Mouse (Mus musculus) neural tube, embryonic 10.5 days (tissue): ENCODE data around the gene Fam13c.
"Not testable (repeated sequence)": the region's sequence is repeated elsewhere in the genome, so short reads cannot be mapped to it uniquely, and the experiment has no call there.

ENCODE experiments used
- DNase-seq: peaks from one replicate; pipeline ENCODE4 v3.0.0-alpha.2; 2017; ENCODE audit warnings: low spot score; ENCODE audit errors: extremely low spot score

Gene Fam13c

DNA sequence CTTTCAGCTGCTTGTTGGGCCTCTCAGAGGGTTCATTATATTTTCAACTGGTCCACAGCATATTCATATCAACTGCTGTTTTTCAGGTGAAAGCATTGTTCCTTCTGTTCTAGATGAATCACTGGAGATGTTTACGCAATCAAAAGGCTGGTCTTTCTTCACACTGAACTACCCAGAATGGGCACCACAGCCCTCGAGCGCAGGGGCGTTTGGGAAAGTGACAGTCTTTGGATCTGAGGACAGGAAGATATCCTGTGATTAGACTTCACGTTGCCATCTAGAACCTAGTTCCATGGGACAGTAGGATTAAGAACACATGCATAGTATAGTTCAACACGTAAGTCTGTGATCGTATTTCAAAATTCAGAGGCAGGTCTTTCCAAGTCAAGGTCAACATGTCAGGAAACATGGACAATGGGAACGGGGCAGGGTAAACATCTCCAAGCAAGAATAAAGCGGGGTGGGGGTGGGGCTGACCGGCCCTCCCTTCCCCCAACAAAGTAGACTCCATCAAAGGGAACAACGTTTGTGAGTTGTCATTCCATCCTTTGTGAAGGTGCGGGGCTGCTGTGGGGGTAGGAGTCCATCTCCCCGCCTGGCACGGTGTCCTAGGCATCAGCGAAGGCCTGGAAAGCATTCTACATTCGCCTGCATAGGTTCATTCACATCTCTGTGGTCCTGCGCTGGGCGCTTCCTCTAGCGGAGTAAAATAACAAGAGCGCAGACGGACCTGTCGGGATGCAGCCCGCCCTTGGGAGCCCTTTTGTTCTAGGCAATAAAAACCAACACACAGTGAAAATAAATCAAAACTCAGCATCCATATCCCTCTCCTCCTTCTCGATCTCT is at the start of gene Fam13c:
TSS of gene Fam13c (plus strand) at position 806 of the 846 bp plus-strand sequence.
- DNase-seq = peak; percentile 19

DNA sequence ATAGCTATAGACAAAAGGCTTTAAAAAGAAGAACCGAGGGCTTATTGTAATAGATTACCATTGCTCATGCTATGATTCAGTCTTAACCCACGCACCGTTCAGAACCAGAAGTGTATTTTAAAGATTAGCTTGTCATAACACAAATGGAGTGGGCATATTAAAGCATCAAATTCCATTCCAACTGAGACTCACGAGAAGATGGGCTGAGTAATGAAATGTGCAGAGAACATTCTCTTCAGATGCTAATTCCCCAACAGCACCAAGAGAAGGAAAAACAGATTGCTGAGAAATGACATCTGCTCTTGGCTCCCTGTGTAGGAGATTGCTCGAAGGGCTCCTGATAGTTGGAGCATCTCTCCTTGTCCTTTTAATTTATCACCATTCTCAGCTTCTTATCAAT is 44.4 kb upstream of the Fam13c start:
- no peak for DNase-seq

DNA sequence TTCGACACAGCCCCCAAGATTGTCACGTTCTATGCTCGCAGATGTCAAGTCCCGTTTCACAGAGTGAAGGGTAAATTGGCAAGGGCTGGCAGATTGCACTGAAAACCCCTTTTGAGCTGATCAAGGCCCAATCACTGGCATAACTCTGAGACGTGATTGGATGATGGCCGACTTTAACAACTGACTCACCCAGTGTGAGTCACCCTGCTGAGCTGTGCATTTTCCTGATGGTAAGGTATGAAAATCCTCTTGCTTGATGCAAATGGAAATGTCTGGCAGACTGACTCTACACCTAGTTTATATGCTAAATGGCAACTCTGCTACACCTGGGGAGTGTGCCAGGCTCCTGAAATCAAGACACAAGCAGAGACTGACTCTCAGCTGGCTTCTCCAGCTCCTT is 42.1 kb upstream of the Fam13c start:
- no peak for DNase-seq

DNA sequence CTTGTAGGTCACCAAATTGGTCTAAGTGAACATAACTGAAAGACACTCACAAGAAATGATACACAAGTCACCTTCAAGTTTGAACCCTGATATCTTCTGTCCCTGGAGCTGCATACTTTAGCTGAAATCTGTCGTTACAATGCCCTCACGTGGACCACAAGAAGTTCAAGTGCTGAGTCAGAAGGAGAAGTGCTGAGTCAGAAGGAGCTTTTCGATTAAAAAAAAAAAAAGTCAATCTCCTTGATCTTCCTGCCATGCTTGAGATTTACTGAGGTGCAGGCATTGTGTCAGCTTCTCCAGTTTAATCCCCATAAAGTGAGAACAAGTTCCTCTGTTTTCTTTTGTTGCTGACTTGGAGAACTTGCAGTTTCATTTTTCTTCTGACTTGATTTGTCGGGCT is 38.3 kb upstream of the Fam13c start:
- DNase-seq = no peak

DNA sequence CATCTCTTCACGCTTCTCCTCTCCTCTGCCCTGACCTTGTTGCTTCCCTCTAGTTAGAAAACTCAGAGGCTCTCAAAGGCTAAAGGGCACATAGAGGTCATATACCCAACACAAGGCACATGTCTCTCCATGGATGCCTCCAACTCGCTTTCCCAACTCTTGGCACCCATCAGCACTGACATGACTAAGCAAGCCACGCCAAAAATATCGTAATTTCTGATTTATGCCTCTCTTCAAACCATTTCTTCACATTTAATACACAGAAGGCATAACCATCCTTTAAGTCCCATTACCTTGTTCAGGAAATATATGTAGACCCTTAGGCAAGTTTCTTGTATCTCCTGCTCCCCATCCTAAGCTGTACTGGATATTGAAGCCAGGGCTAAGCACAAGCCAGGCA is 37.6 kb upstream of the Fam13c start:
- DNase-seq = no peak

DNA sequence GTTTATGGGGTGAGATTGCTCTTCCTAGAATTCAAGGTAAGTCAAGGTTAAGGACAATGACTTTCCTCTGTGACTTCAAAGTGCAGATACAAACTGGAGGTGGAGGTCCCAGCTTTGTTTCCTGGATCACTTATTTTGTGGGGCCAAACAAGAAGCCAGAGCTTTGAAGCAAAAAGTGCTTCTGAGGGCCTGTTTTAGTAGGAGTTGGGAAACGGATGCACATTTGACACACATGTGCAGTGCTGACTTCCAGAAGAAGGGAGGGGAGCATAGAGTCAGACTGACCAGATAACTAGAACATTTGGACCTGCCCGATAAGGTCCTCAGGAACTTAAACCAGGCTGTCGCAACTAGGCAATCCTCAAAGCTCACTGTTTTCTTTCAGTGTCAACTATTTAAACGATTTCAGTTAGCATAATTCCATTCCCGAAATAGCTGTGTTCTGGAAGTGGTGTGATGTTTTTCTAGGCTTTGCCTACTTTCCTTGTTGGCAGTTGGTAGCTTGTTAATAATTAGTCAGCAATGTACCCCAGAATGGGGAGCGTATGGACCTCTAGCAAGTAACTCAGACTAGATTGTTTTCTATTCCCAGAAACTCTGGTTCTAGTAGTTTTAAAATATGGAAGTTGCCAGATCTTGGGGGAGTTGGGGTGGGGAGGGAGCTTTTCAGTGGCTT is 22.3 kb upstream of the Fam13c start:
- no peak for DNase-seq

DNA sequence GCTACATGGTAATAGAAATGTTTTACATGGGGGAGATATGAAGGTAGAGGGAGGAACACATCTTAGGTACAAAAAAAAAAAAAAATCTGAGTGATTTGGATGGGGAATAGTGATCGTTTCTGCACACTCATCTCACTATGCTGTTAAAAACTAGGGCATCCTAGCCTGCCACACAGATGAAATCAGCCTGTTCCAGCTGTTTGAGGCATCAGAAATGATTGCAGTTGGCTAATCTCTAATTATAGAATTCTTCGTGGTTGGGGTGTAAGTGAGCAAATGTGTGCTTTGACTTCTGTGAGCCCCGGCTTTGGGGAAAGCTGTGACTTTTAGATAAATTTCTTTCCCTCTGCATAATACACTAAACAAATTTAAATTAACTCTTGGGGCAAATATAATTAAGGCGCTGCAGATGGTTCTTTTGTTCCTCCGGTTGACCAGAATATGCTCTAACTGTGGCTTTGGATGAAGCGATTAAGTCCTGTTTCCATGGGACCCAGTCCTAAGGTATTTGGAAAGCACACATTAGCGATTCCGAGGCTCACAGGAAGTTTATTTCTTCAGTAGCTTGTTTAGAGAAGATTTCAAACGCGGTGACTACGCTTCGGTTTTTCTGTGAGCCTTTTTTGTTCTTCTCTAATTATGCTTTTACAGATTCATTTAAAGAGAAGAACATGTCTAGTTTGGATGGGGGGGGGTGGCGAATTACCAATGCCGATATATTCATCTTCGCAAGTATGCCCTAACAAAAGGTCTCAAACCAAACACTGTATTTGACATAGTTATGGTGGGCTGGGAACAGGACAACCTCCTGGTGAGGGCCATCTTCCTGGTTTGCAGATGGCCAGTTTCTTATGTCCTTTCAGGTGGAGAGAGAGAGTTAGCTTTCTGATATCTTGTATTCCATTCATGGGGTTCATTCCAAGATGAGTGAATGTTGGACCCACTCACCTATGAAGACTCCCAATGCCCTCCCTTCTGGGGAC is 20.7 kb upstream of the Fam13c start:
- no peak for DNase-seq

DNA sequence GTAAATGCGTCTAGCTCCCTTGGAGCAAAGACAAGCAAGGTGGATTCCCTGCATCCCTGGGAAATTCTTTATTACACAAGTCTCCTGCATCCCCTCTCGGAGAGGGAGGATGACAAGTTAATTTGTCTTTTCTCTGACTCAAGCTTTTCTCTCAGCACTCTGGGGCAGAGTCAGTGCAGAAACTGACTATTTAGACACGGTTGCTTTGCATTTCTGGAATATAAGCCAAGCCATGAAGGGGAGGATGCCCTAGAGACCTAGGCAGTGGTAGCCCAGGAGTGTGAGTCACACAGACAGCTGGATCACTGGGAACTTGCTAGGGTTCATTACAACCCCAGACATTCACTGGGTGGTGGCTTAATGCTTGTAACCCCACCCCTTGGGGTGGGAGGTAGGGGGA is 13.9 kb upstream of the Fam13c start:
- no peak for DNase-seq

DNA sequence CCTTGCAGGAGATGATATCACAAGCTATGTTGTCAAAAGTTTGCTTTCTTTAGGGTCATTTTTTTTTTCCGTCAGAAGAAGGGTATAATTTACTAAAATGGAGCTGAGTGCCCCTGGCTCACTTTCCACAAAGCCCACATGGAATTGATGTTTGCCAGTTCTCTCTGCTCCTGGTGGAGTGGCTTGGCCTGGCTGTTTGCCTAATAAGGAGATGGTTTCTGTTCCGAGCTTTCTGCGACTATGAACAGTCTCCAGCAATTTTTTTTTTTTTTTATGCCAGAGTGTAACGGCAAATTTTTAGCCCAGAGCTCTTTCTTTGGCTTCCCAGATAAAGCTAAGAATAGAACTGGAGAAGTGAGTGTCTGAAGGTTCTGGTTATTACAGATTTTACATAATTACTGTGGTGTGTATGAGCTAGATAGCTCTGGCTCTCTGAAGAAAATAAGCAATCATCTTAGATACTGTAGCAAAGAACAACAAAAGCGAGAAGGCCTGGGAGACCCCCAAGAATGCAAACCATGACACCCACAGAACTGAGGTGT is 12.1 kb upstream of the Fam13c start:
- DNase-seq = no peak

DNA sequence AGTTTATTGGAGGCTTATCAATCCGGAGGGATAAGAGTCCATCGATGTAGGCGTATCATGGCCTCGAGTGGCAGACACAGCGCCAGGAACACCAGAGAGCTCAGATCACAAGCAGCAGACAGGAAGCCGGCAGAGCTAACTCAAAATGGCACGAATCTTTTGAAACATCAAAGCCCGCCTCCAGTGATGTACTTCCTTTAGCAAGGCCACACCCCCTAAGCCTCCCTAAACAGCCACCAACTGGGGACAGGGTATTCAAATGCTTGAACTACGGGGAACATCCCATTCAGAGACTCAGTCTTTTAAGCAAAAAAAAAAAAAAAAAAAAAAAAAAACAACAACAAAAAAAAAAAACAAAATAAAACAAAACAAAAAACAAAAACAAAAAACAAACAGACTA is 10.9 kb upstream of the Fam13c start:
- DNase-seq = no peak

DNA sequence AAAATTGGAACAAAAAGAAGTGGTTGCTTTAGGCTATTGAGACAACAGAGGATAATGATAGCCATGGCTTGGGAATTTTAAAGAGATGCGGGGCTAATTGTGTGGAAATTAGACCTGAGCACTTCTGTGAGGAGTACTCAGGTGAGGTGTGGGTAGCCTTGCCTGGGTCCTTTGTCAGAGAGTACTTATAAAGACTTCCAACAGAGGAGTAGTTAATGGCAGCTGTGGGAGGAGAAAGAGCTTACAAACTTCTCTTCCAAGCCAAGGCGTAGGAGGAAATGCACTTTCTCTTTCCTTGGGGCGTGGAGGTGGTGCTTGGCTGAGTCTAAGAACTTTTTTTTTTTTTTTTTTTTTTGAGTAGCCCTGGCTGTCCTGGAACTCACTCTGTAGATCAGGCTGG is 6.9 kb upstream of the Fam13c start:
- DNase-seq = no peak

DNA sequence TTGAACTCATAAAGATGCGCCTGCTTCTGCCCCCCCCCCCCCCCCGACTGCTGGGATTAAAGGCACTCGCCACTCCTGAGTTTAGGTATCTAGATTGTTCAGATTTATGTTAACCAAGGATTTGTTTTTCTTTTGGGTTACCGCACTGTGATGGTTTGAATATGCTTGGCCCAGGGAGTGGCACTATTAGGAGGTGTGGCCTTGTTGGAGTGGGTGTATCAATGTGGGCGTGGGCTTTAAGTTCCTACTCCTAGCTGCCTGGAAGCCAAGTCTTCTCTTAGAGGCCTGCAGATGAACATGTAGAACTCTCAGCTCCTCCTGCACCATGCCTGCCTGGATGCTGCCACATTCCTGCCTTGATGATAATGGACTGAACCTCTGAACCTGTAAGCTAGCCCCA is 6.5 kb upstream of the Fam13c start:
- DNase-seq = not testable (repeated sequence)

DNA sequence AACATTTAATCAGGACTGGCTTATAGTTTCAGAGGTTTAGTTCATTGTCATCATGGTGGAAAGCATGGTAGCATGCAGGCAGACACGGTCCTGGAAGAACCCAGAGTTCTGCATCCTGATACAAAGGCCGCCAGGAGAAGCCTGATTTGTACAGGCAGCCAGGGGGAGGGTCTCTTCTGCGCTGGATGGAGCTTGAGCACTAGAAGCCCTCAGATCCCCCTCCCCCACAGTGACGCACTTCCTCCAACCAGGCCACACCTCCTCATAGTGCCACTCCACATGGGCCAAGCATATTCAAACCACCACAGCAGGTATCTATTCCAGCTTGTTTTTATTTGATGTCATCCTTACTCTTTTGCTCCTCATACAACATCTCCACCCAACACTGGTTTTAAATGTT is 3.6 kb upstream of the Fam13c start:
- no peak for DNase-seq

DNA sequence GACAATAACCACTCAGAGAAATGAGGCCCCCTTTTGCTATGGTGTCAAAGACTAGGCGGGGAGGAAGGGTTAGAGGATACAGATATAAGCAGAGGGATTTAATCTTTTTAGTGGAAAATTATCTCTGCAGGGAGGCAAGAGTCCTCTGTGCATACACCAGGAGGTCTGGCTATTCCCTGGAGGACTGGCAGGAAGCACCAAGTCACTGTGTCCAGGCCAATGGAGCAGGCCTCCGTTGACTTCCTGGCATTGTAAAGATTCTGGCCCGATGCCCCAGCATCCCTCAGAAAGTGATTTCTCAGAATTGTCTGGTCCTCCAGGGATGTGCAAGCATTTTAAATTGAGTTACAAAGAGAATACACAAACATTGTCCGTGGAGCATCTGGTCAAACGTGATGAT is 3.0 kb upstream of the Fam13c start:
- no peak for DNase-seq

DNA sequence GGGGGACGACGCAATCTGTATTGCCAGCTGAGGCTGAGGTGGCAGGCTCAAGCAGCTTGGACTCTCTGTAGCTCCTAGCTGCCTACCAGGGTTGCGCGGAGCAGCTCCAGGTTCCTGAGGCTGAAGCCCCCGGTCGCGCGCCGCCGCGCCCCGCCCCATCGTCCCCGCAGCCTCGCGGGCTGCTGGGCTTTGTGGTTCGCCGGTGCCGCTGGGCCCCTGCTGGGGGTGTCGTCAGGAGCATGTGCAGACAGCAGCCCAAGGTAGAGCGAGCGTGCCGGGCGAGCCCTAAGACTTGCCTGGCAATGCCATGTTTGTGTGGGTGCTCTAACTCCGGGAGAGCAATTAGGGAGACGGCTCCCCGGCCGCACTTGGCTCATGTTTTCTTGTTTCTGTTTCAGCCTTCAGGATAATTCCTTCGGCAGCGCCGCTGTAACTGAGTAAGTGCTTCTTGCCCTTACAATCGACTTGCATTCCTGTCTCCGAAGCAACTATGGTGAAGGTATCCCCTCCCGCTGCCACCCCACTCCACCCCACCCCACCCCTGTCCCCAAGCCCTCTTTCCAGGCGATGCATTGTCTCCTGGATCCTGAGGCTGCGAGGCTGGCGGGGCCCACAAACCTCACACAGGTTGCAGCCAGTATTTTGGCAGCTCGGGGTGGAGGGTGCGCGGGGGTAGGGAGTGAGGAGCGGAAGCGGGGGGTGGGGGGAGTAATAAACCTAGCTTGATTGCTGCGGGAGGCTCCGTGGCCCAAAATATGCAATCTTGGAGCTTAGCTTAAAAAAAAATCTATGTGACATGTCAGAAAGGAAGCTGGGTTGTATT is 569 bp downstream of the Fam13c start:
- peak; percentile 75 for DNase-seq

DNA sequence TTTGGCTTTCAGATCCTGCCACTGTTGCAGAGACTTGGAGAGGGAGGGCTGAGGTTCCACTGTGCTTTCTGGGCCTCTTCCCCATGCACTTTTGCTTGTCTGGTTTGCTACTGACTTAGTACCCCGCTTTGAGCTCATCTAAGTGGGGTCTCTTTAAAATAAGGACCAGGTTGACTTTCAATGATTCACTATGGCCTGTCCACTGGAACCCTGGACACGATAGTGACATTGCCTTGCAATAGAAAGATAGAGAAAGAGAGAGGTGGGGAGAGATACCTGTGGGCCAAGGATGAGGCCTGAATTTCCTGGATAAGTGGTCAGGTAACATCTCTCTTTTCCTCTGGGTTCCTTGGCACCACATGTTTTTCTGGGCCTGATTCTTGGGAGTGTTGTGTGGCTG is 1.9 kb downstream of the Fam13c start:
- DNase-seq = no peak

DNA sequence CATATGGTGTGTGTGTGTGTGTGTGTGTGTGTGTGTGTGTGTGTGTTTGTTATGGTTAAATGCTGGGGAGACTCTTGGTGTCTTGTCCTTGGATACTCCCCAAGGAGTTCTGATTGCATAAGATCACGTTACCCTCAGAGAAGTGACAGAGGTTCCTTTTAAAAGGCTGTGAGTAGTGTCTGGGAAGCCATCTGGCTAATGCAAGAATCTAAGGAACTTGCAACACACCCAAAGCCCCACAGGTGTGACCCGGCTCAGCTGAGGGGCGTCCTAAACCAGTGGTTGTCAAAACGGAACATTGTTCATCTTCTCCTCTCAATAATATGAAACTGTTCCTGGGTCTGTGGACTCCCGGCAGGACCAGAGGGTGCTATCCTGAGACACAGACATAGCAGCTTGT is 2.3 kb downstream of the Fam13c start:
- no peak for DNase-seq

DNA sequence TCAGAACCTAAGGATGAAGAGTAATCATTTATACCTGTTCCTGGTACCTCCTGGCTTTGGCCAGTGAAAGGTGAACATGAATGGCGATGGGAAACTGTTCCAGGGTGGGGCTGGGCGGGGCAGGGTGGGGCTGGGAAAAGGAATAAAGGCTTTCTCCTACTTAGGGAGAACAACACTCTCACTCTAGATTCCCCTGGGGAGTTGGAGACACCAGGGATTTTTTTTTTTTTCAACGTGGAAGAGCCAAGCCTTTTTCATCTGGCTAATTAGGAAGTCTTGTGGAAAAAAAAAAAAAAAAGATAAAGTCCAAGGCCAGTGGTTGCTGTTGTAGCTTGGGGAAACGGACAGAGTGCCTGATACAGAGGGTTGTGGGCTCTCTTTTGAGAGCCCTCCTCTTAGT is 7.5 kb downstream of the Fam13c start:
- no peak for DNase-seq

DNA sequence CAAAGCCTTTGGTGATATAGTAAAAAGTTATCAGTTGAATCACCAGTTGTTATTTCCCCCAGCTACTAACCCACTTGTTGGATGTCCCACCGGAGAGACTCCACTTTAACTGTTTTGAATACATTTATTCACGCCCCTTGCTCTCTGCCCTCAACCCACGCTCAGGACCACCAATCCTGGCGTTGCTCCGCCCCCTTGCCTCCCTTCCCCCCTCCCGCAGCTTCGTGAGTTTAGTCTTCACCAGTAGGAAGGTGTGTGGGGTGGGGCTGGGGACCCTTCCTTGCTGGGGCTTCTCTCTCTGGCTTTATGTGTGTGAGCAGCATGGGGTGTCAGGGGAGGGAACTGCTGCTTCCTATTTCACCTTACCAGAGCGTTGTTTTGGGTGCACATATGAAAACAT is 8.9 kb downstream of the Fam13c start:
- DNase-seq = no peak

DNA sequence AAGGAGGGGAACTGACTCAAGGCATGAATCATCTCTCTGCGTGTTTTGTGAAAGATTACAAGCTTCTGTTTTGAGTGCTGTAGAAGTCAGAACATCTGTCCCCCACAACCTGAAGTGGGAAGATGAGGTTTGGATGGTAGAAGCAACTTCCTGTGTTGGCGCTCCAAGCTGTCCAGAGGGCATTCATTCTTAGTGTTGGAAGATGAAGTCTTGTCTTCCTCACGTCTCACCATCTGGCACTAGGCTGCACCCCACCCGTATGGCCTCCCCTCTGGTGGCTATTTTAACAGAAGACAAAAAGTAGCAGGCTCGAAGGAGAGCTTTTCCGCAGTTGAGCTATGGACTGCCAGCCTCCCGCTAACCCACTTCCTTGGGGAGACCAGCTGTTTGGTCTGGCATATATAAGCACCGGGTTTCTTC is 15.6 kb downstream of the Fam13c start:
- no peak for DNase-seq
